ENCODE assay signal across 34 mouse cellular contexts in the genomic region with DNA sequence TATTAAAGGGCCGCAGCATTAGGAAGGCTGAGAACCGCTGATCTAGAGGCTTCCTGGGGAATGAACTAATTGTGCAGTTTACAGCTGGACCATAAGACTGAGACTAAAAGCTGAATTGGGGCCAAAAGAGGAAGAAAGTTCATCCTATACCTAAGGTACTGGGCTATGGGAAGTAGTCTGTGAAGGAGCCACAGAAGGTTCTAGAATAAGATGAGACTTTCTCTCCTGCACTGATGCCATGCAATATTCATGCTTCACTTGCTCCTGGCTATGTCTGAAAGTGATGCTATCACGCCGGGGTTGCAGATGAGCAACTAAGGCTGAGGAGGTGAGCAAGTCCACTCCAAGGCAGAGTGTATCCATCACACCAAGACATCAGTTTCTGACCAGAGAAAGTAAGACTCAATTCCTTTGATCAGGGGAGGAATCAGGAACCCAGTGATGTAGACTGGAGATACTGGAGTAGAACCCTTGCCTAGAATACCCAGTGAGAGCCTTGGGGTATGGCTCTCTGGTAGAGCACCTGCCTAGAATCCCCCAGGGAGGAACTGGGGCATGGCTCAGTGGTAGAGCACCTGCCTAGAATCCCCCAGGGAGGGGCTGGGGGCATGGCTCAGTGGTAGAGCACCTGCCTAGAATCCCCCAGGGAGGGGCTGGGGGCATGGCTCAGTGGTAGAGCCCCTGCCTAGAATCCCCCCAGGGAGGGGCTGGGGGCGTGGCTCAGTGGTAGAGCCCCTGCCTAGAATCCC. TPM values are rescaled to one million over a fixed set of nuclear protein-coding genes. Genes with fewer than 3 reads are reported as not detected.
"Had no signal": no experiment of that assay in that cellular context is flagged by ENCODE, and none has a peak within 500 bp of the region (broad histone marks: within the 10 kb centered on the region; RNA-seq: fewer than 3 reads in every experiment).

No protein-coding gene starts in this region.

- H3K27ac ChIP-seq: heart, adult 2 months; heart, embryonic 13.5 days; heart, embryonic 15.5 days; hindbrain, embryonic 12.5 days; hindbrain, embryonic 14.5 days; intestine, embryonic 15.5 days; layer of hippocampus, adult 2 months; left cerebral cortex, adult 2 months; limb, embryonic 10.5 days; limb, embryonic 12.5 days; liver, embryonic 12.5 days had no signal

- H3K27me3 ChIP-seq: heart, embryonic 15.5 days; hindbrain, embryonic 12.5 days; intestine, embryonic 15.5 days; liver, embryonic 12.5 days had no signal

- H3K9me3 ChIP-seq: heart, embryonic 13.5 days; heart, embryonic 15.5 days; hindbrain, embryonic 12.5 days; intestine, embryonic 15.5 days; limb, embryonic 10.5 days; limb, embryonic 12.5 days; liver, embryonic 12.5 days had no signal

- H3K36me3 ChIP-seq: heart, embryonic 13.5 days; heart, embryonic 15.5 days; hindbrain, embryonic 12.5 days; intestine, embryonic 15.5 days; limb, embryonic 10.5 days; limb, embryonic 12.5 days; liver, embryonic 12.5 days had no signal

- H3K4me1 ChIP-seq: heart, embryonic 13.5 days; heart, embryonic 15.5 days; limb, embryonic 12.5 days; liver, embryonic 12.5 days had no signal

- DNase-seq: gastrocnemius, postnatal 14 days; gastrocnemius, postnatal 36 days; heart, adult 11 months; heart, adult 2 months; heart, postnatal 14 days; heart, postnatal 36 days; kidney, adult 18-20 months; kidney, adult 8-10 months; kidney, postnatal 10 days; kidney, postnatal 25 days; kidney, postnatal 4 days; liver had no signal

- ATAC-seq: hindbrain, embryonic 16.5 days; inflammation-experienced regulatory T-cells, adult 6 months; intestine, embryonic 15.5 days; liver, embryonic 12.5 days had no signal

- H3K4me3 ChIP-seq: heart, adult 2 months; heart, embryonic 13.5 days; heart, embryonic 15.5 days; hindbrain, embryonic 12.5 days; intestine, embryonic 15.5 days; layer of hippocampus, adult 2 months; left cerebral cortex, adult 2 months; limb, embryonic 10.5 days; limb, embryonic 12.5 days; liver, embryonic 12.5 days had no signal

RNA-seq across cellular contexts. Expression of gene Myl10, which starts 51.9 kb away (rescaled TPM):
- total RNA-seq: heart, adult 2 months; heart, postnatal 14 days; heart, postnatal 36 days; layer of hippocampus, adult 2 months; layer of hippocampus, postnatal 10 days; layer of hippocampus, postnatal 25 days; left cerebral cortex, adult 2 months; left cerebral cortex, postnatal 14 days; left cerebral cortex, postnatal 36 days had no signal
- polyA plus RNA-seq: heart, adult 2 months; heart, embryonic 11.5 days; heart, embryonic 13.5 days; heart, postnatal 0 days; hindbrain, embryonic 12.5 days; hindbrain, embryonic 14.5 days; hindbrain, embryonic 16.5 days; intestine, embryonic 15.5 days; intestine, postnatal 0 days; kidney, embryonic 14.5 days; kidney, embryonic 16.5 days; limb, embryonic 10.5 days; limb, embryonic 12.5 days; limb, embryonic 14.5 days; liver, embryonic 12.5 days had no signal
